Mouse (Mus musculus) MEL (cell line): ENCODE data around the gene Nabp2. TPM values are rescaled to one million over a fixed set of nuclear protein-coding genes. Genes with fewer than 3 reads are reported as not detected.

ENCODE experiments used
- DNase-seq: peaks from one replicate; pipeline ENCODE4 v3.0.0; 2011; ENCODE audit warnings: low read depth, low spot score
- H3K27ac ChIP-seq: 2 replicates; pipeline ENCODE4 v1.5.1; 2012; ENCODE audit warnings: low read depth, mild to moderate bottlenecking, control low read depth, low read length, moderate library complexity; ENCODE audit not compliant: control insufficient read depth
- H3K27me3 ChIP-seq, 2 experiments: fragments of 150-350 bp in 1 of 2; sonication (generic) in 1 of 2; 2 replicates each; pipeline ENCODE4 v1.6.1; 2012; ENCODE audit warnings: low read length in 2 of 2, mild to moderate bottlenecking in 2 of 2, improper control_type of control experiment in 1 of 2, moderate library complexity in 1 of 2; ENCODE audit not compliant: insufficient read depth in 2 of 2, control insufficient read depth in 1 of 2
- H3K36me3 ChIP-seq, 2 experiments: 2 replicates each; pipeline ENCODE4 v1.6.1; 2012 to 2014; ENCODE audit warnings: low read length in 2 of 2, improper control_type of control experiment in 1 of 2, inconsistent platforms in 1 of 2, mild to moderate bottlenecking in 1 of 2; ENCODE audit not compliant: insufficient read depth in 2 of 2, control insufficient read depth in 1 of 2
- H3K4me1 ChIP-seq, 2 experiments: fragments of 150-350 bp in 1 of 2; sonication (generic) in 1 of 2; 2 replicates each; pipeline ENCODE4 v1.6.1; 2012; ENCODE audit warnings: low read length in 2 of 2, improper control_type of control experiment in 1 of 2, mild to moderate bottlenecking in 1 of 2; ENCODE audit not compliant: insufficient read depth in 2 of 2, control insufficient read depth in 1 of 2
- H3K4me3 ChIP-seq, 2 experiments: fragments of 150-350 bp in 1 of 2; sonication (generic) in 1 of 2; 2 replicates each; pipeline ENCODE4 v1.5.1; 2012; ENCODE audit warnings: low read depth in 2 of 2, low read length in 2 of 2, mild to moderate bottlenecking in 2 of 2, moderate library complexity in 2 of 2, control low read depth in 1 of 2, improper control_type of control experiment in 1 of 2; ENCODE audit not compliant: control insufficient read depth in 1 of 2, insufficient read depth in 1 of 2
- H3K79me2 ChIP-seq: 2 replicates; pipeline ENCODE4 v1.6.1; 2012; ENCODE audit warnings: mild to moderate bottlenecking, low read length, moderate library complexity; ENCODE audit not compliant: control insufficient read depth, poor library complexity, insufficient read depth
- H3K9ac ChIP-seq: 2 replicates; pipeline ENCODE4 v1.6.1; 2012; ENCODE audit warnings: low read depth, mild to moderate bottlenecking, control low read depth, low read length, moderate library complexity; ENCODE audit not compliant: control insufficient read depth, poor library complexity, severe bottlenecking
- H3K9me3 ChIP-seq: fragments of 150-350 bp; sonication (generic); replicated peaks from 2 replicates; pipeline ENCODE4 v1.6.1; 2012; ENCODE audit warnings: mild to moderate bottlenecking, low read length, improper control_type of control experiment, moderate library complexity; ENCODE audit not compliant: insufficient read depth
- BHLHE40 ChIP-seq: IDR thresholded peaks from 2 replicates; pipeline ENCODE4 v1.6.1; 2012; ENCODE audit warnings: low read depth, mild to moderate bottlenecking, inconsistent platforms, low read length, improper control_type of control experiment, borderline replicate concordance
- CHD1 ChIP-seq: IDR thresholded peaks from 2 replicates; pipeline ENCODE4 v1.6.1; 2012; ENCODE audit warnings: low read depth, mild to moderate bottlenecking, inconsistent platforms, low read length, improper control_type of control experiment
- CHD2 ChIP-seq: IDR thresholded peaks from 2 replicates; pipeline ENCODE4 v1.6.1; 2011; ENCODE audit warnings: low read length, improper control_type of control experiment
- E2F4 ChIP-seq: IDR thresholded peaks from 2 replicates; pipeline ENCODE4 v1.6.1; 2011; ENCODE audit warnings: low read depth, low read length, improper control_type of control experiment, borderline replicate concordance
- ELF1 ChIP-seq: IDR thresholded peaks from 2 replicates; pipeline ENCODE4 v1.6.1; 2014; ENCODE audit warnings: low read depth, mild to moderate bottlenecking, inconsistent platforms, low read length, improper control_type of control experiment, moderate library complexity
- EP300 ChIP-seq, 2 experiments: IDR thresholded peaks; 2 replicates each; pipeline ENCODE4 v1.6.1; 2011; ENCODE audit warnings: improper control_type of control experiment in 2 of 2, low read length in 2 of 2, low read depth in 1 of 2, mild to moderate bottlenecking in 1 of 2
- ETS1 ChIP-seq: IDR thresholded peaks from 2 replicates; pipeline ENCODE4 v1.6.1; 2012; ENCODE audit warnings: low read depth, mild to moderate bottlenecking, inconsistent platforms, low read length, improper control_type of control experiment, moderate library complexity
- GATA1 ChIP-seq: IDR thresholded peaks from 2 replicates; pipeline ENCODE4 v1.6.1; 2011; ENCODE audit warnings: low read depth, low read length, improper control_type of control experiment
- JUND ChIP-seq: IDR thresholded peaks from 2 replicates; pipeline ENCODE4 v1.6.1; 2011; ENCODE audit warnings: low read depth, mild to moderate bottlenecking, improper control_type of control experiment, low read length
- KAT2A ChIP-seq: conservative IDR thresholded peaks from 2 replicates; pipeline ENCODE4 v1.6.1; 2012; ENCODE audit warnings: low read depth, low read length, improper control_type of control experiment, inconsistent platforms
- MAX ChIP-seq: IDR thresholded peaks from 2 replicates; pipeline ENCODE4 v1.6.1; 2011; ENCODE audit warnings: low read length, improper control_type of control experiment
- MXI1 ChIP-seq: IDR thresholded peaks from 2 replicates; pipeline ENCODE4 v1.6.1; 2011; ENCODE audit warnings: mild to moderate bottlenecking, low read depth, low read length, improper control_type of control experiment
- MYC ChIP-seq: IDR thresholded peaks from 2 replicates; pipeline ENCODE4 v1.6.1; 2011; ENCODE audit warnings: low read depth, mild to moderate bottlenecking, low read length, improper control_type of control experiment, moderate library complexity
- NRF1 ChIP-seq: IDR thresholded peaks from 2 replicates; pipeline ENCODE4 v1.6.1; 2014; ENCODE audit warnings: low read depth, mild to moderate bottlenecking, inconsistent platforms, low read length, improper control_type of control experiment, moderate library complexity; ENCODE audit not compliant: poor library complexity, insufficient read depth, severe bottlenecking
- POLR2A ChIP-seq, 2 experiments: IDR thresholded peaks; 2 replicates each; pipeline ENCODE4 v1.6.1; 2011 to 2012; ENCODE audit warnings: low read length in 2 of 2, mild to moderate bottlenecking in 2 of 2, control low read depth in 1 of 2, improper control_type of control experiment in 1 of 2, low read depth in 1 of 2, moderate library complexity in 1 of 2; ENCODE audit not compliant: control insufficient read depth in 1 of 2, insufficient read depth in 1 of 2, poor library complexity in 1 of 2
- POLR2AphosphoS2 ChIP-seq: IDR thresholded peaks from 2 replicates; pipeline ENCODE4 v1.6.1; 2011; ENCODE audit warnings: low read length, improper control_type of control experiment
- POLR2AphosphoS5 ChIP-seq: IDR thresholded peaks from 2 replicates; pipeline ENCODE4 v1.6.1; 2012; ENCODE audit warnings: low read depth, borderline replicate concordance, mild to moderate bottlenecking, inconsistent platforms, low read length, moderate library complexity, mixed read lengths
- RAD21 ChIP-seq: IDR thresholded peaks from 2 replicates; pipeline ENCODE4 v1.6.1; 2011; ENCODE audit warnings: mild to moderate bottlenecking, low read depth, low read length, improper control_type of control experiment
- SIN3A ChIP-seq: IDR thresholded peaks from 2 replicates; pipeline ENCODE4 v1.6.1; 2012; ENCODE audit warnings: low read length, improper control_type of control experiment, inconsistent platforms
- SMC3 ChIP-seq: IDR thresholded peaks from 2 replicates; pipeline ENCODE4 v1.6.1; 2011; ENCODE audit warnings: low read depth, low read length, improper control_type of control experiment
- TAL1 ChIP-seq: IDR thresholded peaks from 2 replicates; pipeline ENCODE4 v1.6.1; 2012; ENCODE audit warnings: mild to moderate bottlenecking, inconsistent platforms, low read length, moderate library complexity, mixed read lengths
- TBP ChIP-seq: IDR thresholded peaks from 2 replicates; pipeline ENCODE4 v1.8.0; 2011; ENCODE audit warnings: low read depth, low read length, improper control_type of control experiment
- TCF12 ChIP-seq: IDR thresholded peaks from 2 replicates; pipeline ENCODE4 v1.6.1; 2014; ENCODE audit warnings: low read depth, mild to moderate bottlenecking, inconsistent platforms, low read length, improper control_type of control experiment, moderate library complexity
- USF1 ChIP-seq: IDR thresholded peaks from 2 replicates; pipeline ENCODE4 v1.6.1; 2014; ENCODE audit warnings: low read depth, mild to moderate bottlenecking, inconsistent platforms, low read length, improper control_type of control experiment, moderate library complexity
- USF2 ChIP-seq, 2 experiments: IDR thresholded peaks; 2 replicates each; pipeline ENCODE4 v1.6.1; 2011 to 2012; ENCODE audit warnings: improper control_type of control experiment in 2 of 2, low read length in 2 of 2, borderline replicate concordance in 1 of 2, inconsistent platforms in 1 of 2, low read depth in 1 of 2, mild to moderate bottlenecking in 1 of 2; ENCODE audit not compliant: insufficient read depth in 1 of 2
- ZKSCAN1 ChIP-seq: IDR thresholded peaks from 2 replicates; pipeline ENCODE4 v1.6.1; 2012; ENCODE audit warnings: low read depth, mild to moderate bottlenecking, inconsistent platforms, low read length, improper control_type of control experiment, moderate library complexity
- ZMIZ1 ChIP-seq: IDR thresholded peaks from 2 replicates; pipeline ENCODE4 v1.6.1; 2012; ENCODE audit warnings: low read depth, mild to moderate bottlenecking, inconsistent platforms, low read length, improper control_type of control experiment, moderate library complexity
- ZNF384 ChIP-seq: IDR thresholded peaks from 2 replicates; pipeline ENCODE4 v1.6.1; 2012; ENCODE audit warnings: low read depth, mild to moderate bottlenecking, inconsistent platforms, low read length, improper control_type of control experiment
- polyA plus RNA-seq, 2 experiments: library from polyadenylated mRNA; stranded (reverse) in 1 of 2; unstranded in 1 of 2; fragments of >175 nt in 1 of 2; fragments of >200 nt in 1 of 2; gene quantifications; 2 replicates each; pipeline versions ENCODE4 v1.2.1 to v1.2.4; 2012; ENCODE audit warnings: low replicate concordance in 2 of 2, low read depth in 1 of 2; ENCODE audit not compliant: insufficient read length in 2 of 2, insufficient read depth in 1 of 2, missing spikeins in 1 of 2
- total RNA-seq: library from RNA; depleted of rRNA; stranded (reverse); fragments of 300-350 nt; gene quantifications from 2 replicates; pipeline ENCODE4 v1.2.3, GENCODE M21; 2012

Nabp2 gene
- total and polyA plus RNA-seq, 3 experiments: 33.7 to 249 (median 166) TPM

DNA sequence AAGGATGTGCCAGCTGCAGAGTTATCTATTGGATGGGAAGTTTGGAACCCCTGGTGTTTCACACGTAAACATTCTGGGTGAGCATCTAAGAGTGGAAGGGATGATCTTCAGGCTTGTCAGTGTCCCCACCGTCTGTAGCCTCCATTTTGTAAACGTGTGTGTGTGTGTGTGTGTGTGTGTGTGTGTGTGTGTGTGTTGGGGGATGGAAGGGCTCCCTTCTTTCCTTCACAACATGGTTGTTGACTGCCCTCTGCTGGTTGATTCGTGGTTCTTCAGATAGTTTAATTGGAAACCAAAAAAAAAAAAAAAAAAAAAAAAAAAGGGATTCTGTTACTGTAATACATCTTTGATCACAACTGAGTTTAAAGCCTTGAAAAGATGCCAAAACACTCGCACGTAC is 44.0 kb upstream of the Nabp2 start (continued):
- TF ChIP-seq RAD21 (peak; percentile 90), MYC (peak; percentile 52; the same call in 1 of the 2 replicates), MXI1 (peak; percentile 43), JUND (no peak), ZNF384 (peak; percentile 99), ZKSCAN1 (peak; percentile 82; the same call in 1 of the 2 replicates), TCF12 (0 out of 2 replicates have a peak, but pooled peaks have one; percentile 4), NRF1 (no peak), CHD2 (peak; percentile 59), BHLHE40 (peak; percentile 48; the same call in 1 of the 2 replicates), EP300 (IDR thresholded peaks at IDR 0.05; ENCODE audit: low read depth in 1 of 2, low read length in 2 of 2) (peak in 1 of 2 experiments; percentile 24; a peak in 1 of 4 replicates), ZMIZ1 (0 out of 2 replicates have a peak, but pooled peaks have one; percentile 61), CHD1 (no peak), TBP (peak; percentile 63; the same call in 1 of the 2 replicates)

DNA sequence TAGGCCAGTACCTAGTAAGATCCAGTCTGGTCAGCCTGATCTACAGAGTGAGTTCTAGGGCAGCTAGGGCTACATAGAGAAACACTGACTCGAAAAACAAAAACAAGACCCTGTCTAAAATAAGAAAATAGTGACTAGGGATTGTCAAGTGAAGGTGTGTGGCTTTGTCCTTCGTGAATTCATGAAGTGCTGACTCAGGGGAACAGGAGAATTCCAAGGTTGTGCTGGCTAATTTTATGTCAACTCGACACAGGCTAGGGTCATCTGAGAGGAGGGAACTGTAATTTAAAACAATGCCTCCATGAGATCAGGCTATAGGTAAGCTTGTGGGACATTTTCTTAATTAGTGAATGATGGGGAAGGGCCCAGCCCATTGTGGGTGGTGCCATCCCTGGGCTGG is 43.2 kb upstream of the Nabp2 start:
- TF ChIP-seq ELF1 (no peak), KAT2A (no peak), MAX (no peak), POLR2AphosphoS5 (no peak), RAD21 (no peak), ETS1 (no peak), E2F4 (no peak), POLR2A (IDR thresholded peaks at IDR 0.05; ENCODE audit: control insufficient read depth in 1 of 2, insufficient read depth in 1 of 2, low read depth in 1 of 2, low read length in 2 of 2, poor library complexity in 1 of 2) (no peak), POLR2AphosphoS2 (no peak), SIN3A (no peak), USF2 (IDR thresholded peaks at IDR 0.05; ENCODE audit: borderline replicate concordance in 1 of 2, insufficient read depth in 1 of 2, low read depth in 1 of 2, low read length in 2 of 2) (no peak), MXI1 (no peak), SMC3 (no peak), USF1 (no peak), CHD2 (no peak), GATA1 (no peak), TAL1 (no peak)
- TF ChIP-seq, all 39 proteins: peak for 0
- Histone ChIP-seq H3K9me3 (no peaks in the 10 kb centered on the region), H3K9ac (no peak overlapping the region), H3K4me3 (no peak overlapping the region), H3K27ac (no peak overlapping the region), H3K79me2 (peaks cover 5% of the 10 kb centered on the region; the same call in 1 of the 2 replicates), H3K4me1 (peaks cover 0 to 8% of the 10 kb centered on the region in 2 experiments; a peak in 2 of 4 replicates), H3K27me3 (no peaks in the 10 kb centered on the region), H3K36me3 (no peaks in the 10 kb centered on the region)
- no peak for DNase-seq
